Mouse (Mus musculus): Measurements from ENCODE around the gene Abcd2.

- TF ChIP-seq CTCF (IDR thresholded peaks at IDR 0.05; ENCODE audit: control insufficient read depth, insufficient read depth, low read length) (no peak), POLR2A (IDR thresholded peaks at IDR 0.05; ENCODE audit: borderline replicate concordance, control insufficient read depth, low read depth, low read length) (no peak)
Observed at GRCm38 (mm10) chr15:91237294-91237693, 45.7 kb upstream of the Abcd2 start.
